Mouse (Mus musculus) left cerebral cortex, postnatal 4 days (tissue): Measurements from ENCODE around the gene Sh3bp2. TPM values are rescaled to one million over a fixed set of nuclear protein-coding genes. Genes with fewer than 3 reads are reported as not detected.

Experiments used
- DNase-seq: peaks from one replicate; pipeline ENCODE4 v3.0.0-alpha.2; 2022
- intact Hi-C: fragments of 180-260 bp; cut with DNase I; formaldehyde crosslinking; loops from one replicate; pipeline ENCODE4 v1.15.1; 2025
- total RNA-seq, 2 experiments: library from RNA; stranded (reverse); gene quantifications; 2 replicates each; pipeline ENCODE4 v1.2.3; 2021

Gene Sh3bp2
- total RNA-seq, 2 experiments from 2014 or later: 28.9 to 29.7 TPM

GRCm38 (mm10) chr5:34524511-34524910 lies 1.1 kb upstream of the Sh3bp2 start:
- no peak for DNase-seq
- intact Hi-C loops: no loop called here

GRCm38 (mm10) chr5:34526477-34526775 lies 788 bp downstream of the Sh3bp2 start:
- intact Hi-C loops: no loop called here
- no peak for DNase-seq

GRCm38 (mm10) chr5:34527352-34527751 lies 1.7 kb downstream of the Sh3bp2 start:
- no peak for DNase-seq
- intact Hi-C loops: no loop called here

GRCm38 (mm10) chr5:34528724-34529123 lies 3.1 kb downstream of the Sh3bp2 start:
- no peak for DNase-seq
- intact Hi-C loops: no loop called here

GRCm38 (mm10) chr5:34530116-34530515 lies 4.5 kb downstream of the Sh3bp2 start:
- intact Hi-C loops: no loop called here
- no peak for DNase-seq

- intact Hi-C loops: no loop called here
Measured at GRCm38 (mm10) chr5:34530687-34531086, 5.0 kb downstream of the Sh3bp2 start.

GRCm38 (mm10) chr5:34533066-34533465 lies 7.4 kb downstream of the Sh3bp2 start:
- intact Hi-C loops: no loop called here
- DNase-seq: no peak

More at GRCm38 (mm10) chr5:34530687-34531086, 5.0 kb downstream of the Sh3bp2 start:
- DNase-seq: no peak

GRCm38 (mm10) chr5:34533820-34534219 lies 8.2 kb downstream of the Sh3bp2 start:
- intact Hi-C loops: no loop called here
- DNase-seq: no peak

- intact Hi-C loops: no loop called here
- DNase-seq: peak; percentile 55
Measured at GRCm38 (mm10) chr5:34534776-34535581, 9.3 kb downstream of the Sh3bp2 start.

GRCm38 (mm10) chr5:34535831-34536230 lies 10.2 kb downstream of the Sh3bp2 start:
- DNase-seq: no peak
- intact Hi-C loops: no loop called here

- intact Hi-C loops: no loop called here
- DNase-seq: no peak
Measured at GRCm38 (mm10) chr5:34538079-34538478, 12.4 kb downstream of the Sh3bp2 start.

GRCm38 (mm10) chr5:34538527-34538926 lies 12.9 kb downstream of the Sh3bp2 start:
- intact Hi-C loops: no loop called here
- DNase-seq: peak; percentile 25

GRCm38 (mm10) chr5:34539121-34539520 lies 13.5 kb downstream of the Sh3bp2 start:
- no peak for DNase-seq
- intact Hi-C loops: no loop called here

- intact Hi-C loops: no loop called here
- no peak for DNase-seq
Measured at GRCm38 (mm10) chr5:34542166-34542565, 16.5 kb downstream of the Sh3bp2 start.

- DNase-seq: no peak
- intact Hi-C loops: no loop called here
Measured at GRCm38 (mm10) chr5:34543114-34543513, 17.5 kb downstream of the Sh3bp2 start.

GRCm38 (mm10) chr5:34547410-34547809 lies 21.8 kb downstream of the Sh3bp2 start:
- no peak for DNase-seq
- intact Hi-C loops: no loop called here

- no peak for DNase-seq
- intact Hi-C loops: no loop called here
Measured at GRCm38 (mm10) chr5:34549135-34549482, 23.5 kb downstream of the Sh3bp2 start.

- DNase-seq: peak; percentile 72
- intact Hi-C loops: no loop called here
Measured at GRCm38 (mm10) chr5:34549483-34550221, 24.0 kb downstream of the Sh3bp2 start.

- DNase-seq: no peak
- intact Hi-C loops: no loop called here
Measured at GRCm38 (mm10) chr5:34550251-34550650, 24.6 kb downstream of the Sh3bp2 start.

- intact Hi-C loops: no loop called here
- DNase-seq: no peak
Measured at GRCm38 (mm10) chr5:34551821-34552220, 26.2 kb downstream of the Sh3bp2 start.

- no peak for DNase-seq
- intact Hi-C loops: no loop called here
Measured at GRCm38 (mm10) chr5:34563854-34564253, 38.2 kb downstream of the Sh3bp2 start.

- DNase-seq: no peak
- intact Hi-C loops: no loop called here
Measured at GRCm38 (mm10) chr5:34564291-34564690, 38.7 kb downstream of the Sh3bp2 start.
